Mouse (Mus musculus) forebrain, embryonic 15.5 days (tissue): Measurements from ENCODE around the gene Pacrg. TPM values are rescaled to one million over a fixed set of nuclear protein-coding genes. Genes with fewer than 3 reads are reported as not detected.

Experiments
- ATAC-seq: fragments of 200-750 bp; cut with Nextera tagmentation; replicated peaks from 2 replicates; pipeline ENCODE4 v1.8.0; 2017; ENCODE audit warnings: mild to moderate bottlenecking, moderate TSS enrichment, moderate library complexity
- H3K27ac ChIP-seq: fragments of 300-500 bp; sonication (generic); replicated peaks from 2 replicates; pipeline ENCODE4 v1.5.1; 2015; ENCODE audit warnings: mild to moderate bottlenecking, inconsistent platforms
- H3K27me3 ChIP-seq: fragments of 300-500 bp; sonication (generic); 2 replicates; pipeline ENCODE4 v1.6.1; 2015; ENCODE audit warnings: inconsistent platforms
- H3K36me3 ChIP-seq: fragments of 300-500 bp; sonication (generic); 2 replicates; pipeline ENCODE4 v1.6.1; 2015; ENCODE audit warnings: mild to moderate bottlenecking, inconsistent platforms
- H3K4me1 ChIP-seq: fragments of 300-500 bp; sonication (generic); 2 replicates; pipeline ENCODE4 v1.6.1; 2015; ENCODE audit warnings: inconsistent platforms
- H3K4me2 ChIP-seq: fragments of 300-500 bp; sonication (generic); replicated peaks from 2 replicates; pipeline ENCODE4 v1.6.1; 2015; ENCODE audit warnings: mild to moderate bottlenecking, inconsistent platforms
- H3K4me3 ChIP-seq: fragments of 300-500 bp; sonication (generic); 2 replicates; pipeline ENCODE4 v1.5.1; 2015; ENCODE audit warnings: mild to moderate bottlenecking, inconsistent platforms
- H3K9ac ChIP-seq: fragments of 300-500 bp; sonication (generic); replicated peaks from 2 replicates; pipeline ENCODE4 v1.6.1; 2015; ENCODE audit warnings: mild to moderate bottlenecking, inconsistent platforms
- H3K9me3 ChIP-seq: fragments of 300-500 bp; sonication (generic); 2 replicates; pipeline ENCODE4 v1.6.1; 2016; ENCODE audit warnings: inconsistent platforms
- WGBS: fragments of 180-500 bp; shearing (Covaris S2); methylation state at CpG from one replicate; pipeline ENCODE4 v1.1.7; 2015; ENCODE audit warnings: mixed read lengths; 5-methylcytosine and 5-hydroxymethylcytosine counted together
- polyA plus RNA-seq: library from polyadenylated mRNA; unstranded; fragments of >200 nt; fragmentation: Nextera tagmentation; extraction: Ambion mirVana; gene quantifications from 2 replicates; pipeline ENCODE4 v1.2.1, GENCODE M21; 2015

Pacrg gene
- polyA plus RNA-seq, 1 experiment from 2014 or later = 9.7 TPM

DNA sequence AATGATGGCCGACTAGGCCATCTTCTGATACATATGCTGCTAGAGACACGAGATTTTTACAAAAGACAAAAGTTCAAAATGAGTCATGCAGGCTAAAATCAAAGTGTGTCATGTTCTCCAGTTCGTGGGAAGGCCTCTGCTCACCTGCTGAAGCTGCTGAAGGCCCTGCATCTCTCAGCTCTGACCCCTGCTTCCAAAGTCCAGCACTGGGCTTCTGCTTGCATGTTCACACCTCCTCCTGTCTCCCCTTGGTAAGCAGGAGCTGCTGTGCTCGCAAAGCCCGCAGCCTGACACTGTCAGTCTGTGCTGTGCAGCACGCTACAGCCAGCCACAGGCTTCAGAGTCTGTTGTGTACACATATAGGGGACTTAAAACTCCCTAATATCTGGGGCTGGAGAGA, 225.4 kb downstream of the Pacrg start:
- no peak for ATAC-seq

GRCm38 (mm10) chr17:10611626-10612025, 228.5 kb downstream of the Pacrg start:
- H3K9ac ChIP-seq = no peak overlapping the region
- H3K4me1 ChIP-seq = no peaks in the 10 kb centered on the region
- no peak overlapping the region for H3K4me3 ChIP-seq
- H3K27ac ChIP-seq = no peak overlapping the region
- WGBS = 9% methylated on average over 3 of the region's 3 CpGs
- no peak for ATAC-seq
- no peak overlapping the region for H3K4me2 ChIP-seq
- no peaks in the 10 kb centered on the region for H3K36me3 ChIP-seq
- no peaks in the 10 kb centered on the region for H3K9me3 ChIP-seq
- no peaks in the 10 kb centered on the region for H3K27me3 ChIP-seq

More for the DNA sequence above, 225.4 kb downstream of the Pacrg start:
- Histone ChIP-seq H3K4me3 (no peak overlapping the region), H3K4me2 (no peak overlapping the region), H3K9me3 (no peaks in the 10 kb centered on the region), H3K9ac (no peak overlapping the region), H3K36me3 (no peaks in the 10 kb centered on the region), H3K27me3 (no peaks in the 10 kb centered on the region), H3K27ac (no peak overlapping the region), H3K4me1 (no peaks in the 10 kb centered on the region)
- 87% methylated on average over 6 of the region's 6 CpGs for WGBS

DNA sequence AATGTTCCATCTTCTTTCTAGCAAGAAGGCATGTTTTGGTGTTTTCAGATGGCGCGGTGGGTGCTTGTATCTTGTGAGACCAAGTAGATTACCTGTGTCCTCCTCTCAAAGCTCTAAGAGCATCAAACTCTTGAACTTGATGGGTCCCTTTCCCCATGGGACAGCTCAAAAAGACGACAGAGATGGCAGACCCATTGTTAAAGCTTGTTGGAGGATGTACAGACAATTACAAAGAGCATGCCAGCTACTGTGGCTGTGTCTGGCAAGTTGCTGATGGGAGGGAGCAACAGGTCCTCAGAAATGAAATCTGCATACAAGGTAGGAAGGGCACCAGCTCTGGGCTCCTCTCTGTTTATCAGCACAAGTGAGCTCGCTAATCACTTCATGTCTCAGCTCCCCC, 232.0 kb downstream of the Pacrg start:
- Histone ChIP-seq H3K4me1 (no peaks in the 10 kb centered on the region), H3K4me3 (no peak overlapping the region), H3K27me3 (no peaks in the 10 kb centered on the region), H3K27ac (no peak overlapping the region), H3K9ac (no peak overlapping the region), H3K36me3 (no peaks in the 10 kb centered on the region), H3K4me2 (no peak overlapping the region), H3K9me3 (no peaks in the 10 kb centered on the region)
- 84% methylated on average over 4 of the region's 4 CpGs for WGBS
- ATAC-seq = no peak

DNA sequence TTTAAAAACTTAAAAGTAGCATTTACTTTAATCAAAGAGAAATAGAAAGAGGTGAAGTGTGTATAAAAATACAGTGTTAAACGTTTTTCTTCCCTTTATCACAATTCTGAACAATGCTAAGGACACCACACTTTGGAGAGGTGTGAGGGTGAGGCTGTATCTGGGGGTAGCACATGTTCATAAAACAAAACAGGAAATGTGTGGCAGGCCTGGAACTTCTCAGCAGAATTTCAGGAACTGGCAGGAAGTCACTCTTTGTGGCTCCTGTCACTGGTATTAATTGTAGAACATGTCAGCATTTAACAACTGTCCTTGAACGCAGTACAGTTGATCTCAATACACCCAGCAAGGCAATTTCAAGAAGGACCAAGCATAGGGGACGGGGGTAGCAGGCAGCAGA, 234.0 kb downstream of the Pacrg start:
- Histone ChIP-seq H3K4me3 (no peak overlapping the region), H3K36me3 (no peaks in the 10 kb centered on the region), H3K9ac (no peak overlapping the region), H3K27ac (no peak overlapping the region), H3K4me2 (no peak overlapping the region), H3K27me3 (no peaks in the 10 kb centered on the region), H3K4me1 (no peaks in the 10 kb centered on the region), H3K9me3 (no peaks in the 10 kb centered on the region)
- 69% methylated on average over 3 of the region's 3 CpGs for WGBS
- no peak for ATAC-seq

GRCm38 (mm10) chr17:10597741-10598140, 242.4 kb downstream of the Pacrg start:
- 93% methylated on average over 4 of the region's 4 CpGs for WGBS
- Histone ChIP-seq H3K9ac (no peak overlapping the region), H3K27me3 (no peaks in the 10 kb centered on the region), H3K4me1 (no peaks in the 10 kb centered on the region), H3K4me3 (no peak overlapping the region), H3K4me2 (no peak overlapping the region), H3K27ac (no peak overlapping the region), H3K36me3 (no peaks in the 10 kb centered on the region), H3K9me3 (no peaks in the 10 kb centered on the region)
- ATAC-seq = no peak

DNA sequence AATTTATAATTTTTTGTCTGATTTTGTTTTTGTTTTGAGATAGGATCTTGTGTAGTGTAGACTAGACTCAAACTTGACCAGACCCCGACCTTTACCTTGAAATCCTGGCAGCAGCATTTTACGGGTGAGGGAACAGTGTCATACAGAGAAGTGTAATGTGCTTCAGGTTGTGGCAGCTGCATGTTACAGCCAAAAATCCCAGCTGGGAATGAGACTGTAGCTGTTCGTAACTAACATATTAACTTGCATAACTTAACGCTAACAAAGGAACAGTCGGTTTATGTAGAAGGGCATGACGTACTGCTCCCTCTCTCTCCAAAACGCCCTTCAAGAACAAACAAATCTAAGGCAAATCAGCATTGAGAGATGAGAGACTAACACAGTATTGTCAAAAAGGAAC, 250.5 kb downstream of the Pacrg start:
- H3K4me3 ChIP-seq = no peak overlapping the region
- H3K4me2 ChIP-seq = no peak overlapping the region
- H3K36me3 ChIP-seq = no peaks in the 10 kb centered on the region
- H3K27ac ChIP-seq = no peak overlapping the region
- ATAC-seq = peak; percentile 55
- H3K9ac ChIP-seq = no peak overlapping the region
- no peaks in the 10 kb centered on the region for H3K27me3 ChIP-seq
- 31% methylated on average over 7 of the region's 7 CpGs for WGBS
- H3K4me1 ChIP-seq = peaks cover 6% of the 10 kb centered on the region; the same call in 1 of the 2 replicates
- no peaks in the 10 kb centered on the region for H3K9me3 ChIP-seq

DNA sequence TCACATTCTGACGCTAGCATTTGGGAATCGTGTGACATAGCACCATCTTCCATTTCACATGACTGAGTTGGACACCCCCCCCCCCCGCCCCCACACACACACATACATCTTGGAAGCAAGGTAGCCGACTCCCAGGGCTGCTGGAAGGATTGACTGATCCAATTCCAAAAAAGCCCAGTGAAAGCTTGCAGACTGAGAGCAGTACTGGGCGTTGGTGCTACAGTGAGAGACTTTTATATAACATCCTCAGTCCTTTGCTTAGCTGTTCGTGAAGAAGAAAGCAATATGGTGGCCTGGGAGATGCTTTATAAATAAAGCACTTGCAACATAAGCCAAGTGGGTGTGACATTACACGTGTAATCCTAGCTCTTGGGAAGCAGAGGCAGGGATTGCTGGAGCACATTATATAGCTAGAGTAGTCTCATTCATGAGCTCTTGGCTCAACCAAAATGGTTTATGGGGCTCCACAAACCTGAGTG, 251.2 kb downstream of the Pacrg start:
- Histone ChIP-seq H3K9me3 (no peaks in the 10 kb centered on the region), H3K27me3 (no peaks in the 10 kb centered on the region), H3K27ac (no peak overlapping the region), H3K4me2 (no peak overlapping the region), H3K4me3 (no peak overlapping the region), H3K9ac (no peak overlapping the region), H3K4me1 (peaks cover 6% of the 10 kb centered on the region; the same call in 1 of the 2 replicates), H3K36me3 (no peaks in the 10 kb centered on the region)
- ATAC-seq = no peak
- WGBS = 84% methylated on average over 7 of the region's 7 CpGs

GRCm38 (mm10) chr17:10583301-10583700, 256.8 kb downstream of the Pacrg start:
- H3K4me3 ChIP-seq = no peak overlapping the region
- WGBS = 23% methylated on average over 3 of the region's 3 CpGs
- no peaks in the 10 kb centered on the region for H3K4me1 ChIP-seq
- H3K4me2 ChIP-seq = no peak overlapping the region
- ATAC-seq = no peak
- no peaks in the 10 kb centered on the region for H3K9me3 ChIP-seq
- H3K27me3 ChIP-seq = no peaks in the 10 kb centered on the region
- no peak overlapping the region for H3K9ac ChIP-seq
- H3K27ac ChIP-seq = no peak overlapping the region
- no peaks in the 10 kb centered on the region for H3K36me3 ChIP-seq

GRCm38 (mm10) chr17:10575306-10575705, 264.8 kb downstream of the Pacrg start:
- H3K4me3 ChIP-seq = no peak overlapping the region
- no peak overlapping the region for H3K4me2 ChIP-seq
- no peaks in the 10 kb centered on the region for H3K36me3 ChIP-seq
- no peaks in the 10 kb centered on the region for H3K27me3 ChIP-seq
- no peak overlapping the region for H3K9ac ChIP-seq
- 66% methylated on average over 7 of the region's 7 CpGs for WGBS
- ATAC-seq = no peak
- H3K4me1 ChIP-seq = no peaks in the 10 kb centered on the region
- H3K9me3 ChIP-seq = no peaks in the 10 kb centered on the region
- no peak overlapping the region for H3K27ac ChIP-seq

GRCm38 (mm10) chr17:10572436-10572835, 267.7 kb downstream of the Pacrg start:
- no peak overlapping the region for H3K4me2 ChIP-seq
- ATAC-seq = no peak
- H3K9me3 ChIP-seq = no peaks in the 10 kb centered on the region
- H3K9ac ChIP-seq = no peak overlapping the region
- H3K27me3 ChIP-seq = no peaks in the 10 kb centered on the region
- WGBS = 93% methylated on average over 4 of the region's 4 CpGs
- H3K36me3 ChIP-seq = no peaks in the 10 kb centered on the region
- no peak overlapping the region for H3K27ac ChIP-seq
- no peak overlapping the region for H3K4me3 ChIP-seq
- no peaks in the 10 kb centered on the region for H3K4me1 ChIP-seq

- WGBS = 88% methylated on average over 10 of the region's 10 CpGs
- ATAC-seq = no peak
- Histone ChIP-seq H3K9me3 (no peaks in the 10 kb centered on the region), H3K4me2 (no peak overlapping the region), H3K4me1 (no peaks in the 10 kb centered on the region), H3K27ac (no peak overlapping the region), H3K36me3 (no peaks in the 10 kb centered on the region), H3K27me3 (no peaks in the 10 kb centered on the region), H3K4me3 (no peak overlapping the region), H3K9ac (no peak overlapping the region)
Observed at GRCm38 (mm10) chr17:10569270-10569669, 270.8 kb downstream of the Pacrg start.

- Histone ChIP-seq H3K4me2 (no peak overlapping the region), H3K27me3 (no peaks in the 10 kb centered on the region), H3K27ac (no peak overlapping the region), H3K9me3 (no peaks in the 10 kb centered on the region), H3K4me1 (no peaks in the 10 kb centered on the region), H3K4me3 (no peak overlapping the region), H3K9ac (no peak overlapping the region), H3K36me3 (no peaks in the 10 kb centered on the region)
- no peak for ATAC-seq
- WGBS = 100% methylated on average over 3 of the region's 3 CpGs
Observed at GRCm38 (mm10) chr17:10567411-10567810, 272.7 kb downstream of the Pacrg start.

GRCm38 (mm10) chr17:10564191-10564590, 275.9 kb downstream of the Pacrg start:
- no peak overlapping the region for H3K4me2 ChIP-seq
- H3K9ac ChIP-seq = no peak overlapping the region
- no peak overlapping the region for H3K4me3 ChIP-seq
- ATAC-seq = no peak
- no peaks in the 10 kb centered on the region for H3K9me3 ChIP-seq
- H3K27ac ChIP-seq = no peak overlapping the region
- no peaks in the 10 kb centered on the region for H3K27me3 ChIP-seq
- WGBS = 91% methylated on average over 5 of the region's 5 CpGs
- H3K36me3 ChIP-seq = no peaks in the 10 kb centered on the region
- peaks cover 9% of the 10 kb centered on the region for H3K4me1 ChIP-seq
